Mouse (Mus musculus): ENCODE data around the gene Tada3. TPM values are rescaled to one million over a fixed set of nuclear protein-coding genes. Genes with fewer than 3 reads are reported as not detected.

Tada3 gene
- polyA plus RNA-seq, 1 experiment from 2014 or later = 44.4 TPM

DNA sequence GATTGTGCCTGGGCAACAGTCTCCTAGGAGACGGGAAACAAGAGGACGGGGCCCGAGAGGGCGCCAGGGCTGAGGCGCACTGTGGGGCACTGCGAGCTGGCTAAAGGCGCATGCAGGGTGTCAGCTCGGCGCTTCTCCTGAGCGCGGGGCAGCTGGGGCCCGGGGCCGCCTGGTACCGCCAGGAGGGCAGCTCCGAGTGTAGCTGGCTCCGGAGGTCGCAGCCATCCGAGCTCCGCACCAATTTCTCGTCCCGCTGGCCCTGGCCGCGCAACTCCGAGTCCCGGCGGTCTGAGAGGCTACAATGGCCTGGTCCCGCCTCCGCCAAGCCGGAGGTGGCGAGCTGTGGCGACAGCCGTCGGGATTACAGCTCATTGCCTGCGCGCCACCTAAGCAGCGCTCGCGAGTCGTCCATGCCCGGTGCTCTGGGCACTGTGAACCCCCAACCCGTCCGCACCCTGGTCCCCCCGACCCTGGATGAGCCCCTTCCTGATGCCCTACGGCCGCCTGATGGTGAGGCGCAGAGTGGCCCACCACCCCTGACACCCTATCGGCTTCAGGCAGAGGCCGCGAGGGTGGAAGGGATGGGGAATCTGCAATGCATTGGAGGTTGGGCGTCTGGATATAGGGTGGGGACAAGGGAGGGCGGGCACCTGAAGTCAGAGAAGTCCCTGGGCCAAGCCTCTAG is 14.8 kb upstream of the Tada3 start:
- Histone ChIP-seq H3K27me3 (replicated peaks; ENCODE audit: control insufficient read depth, insufficient read depth, low read length) (no peaks in the 10 kb centered on the region), H3K4me2 (ENCODE audit: low read depth, low read length) (peak overlapping the region; percentile 84), H3K4me1 (ENCODE audit: control insufficient read depth, insufficient read depth, low read length) (peaks cover 26% of the 10 kb centered on the region), H3K9ac (ENCODE audit: low read depth, low read length) (peak overlapping the region; percentile 62), H3K27ac (ENCODE audit: low read length) (no peak overlapping the region), H3K9me3 (ENCODE audit: control insufficient read depth, low read length) (no peaks in the 10 kb centered on the region), H3K4me3 (ENCODE audit: low read length) (peak overlapping the region; percentile 46), H3K36me3 (ENCODE audit: control insufficient read depth, insufficient read depth, low read length) (peaks cover 12% of the 10 kb centered on the region; the same call in 1 of the 2 replicates)
- 2% methylated on average over 51 of the region's 51 CpGs for WGBS
- peak; percentile 79 for ATAC-seq

GRCm38 (mm10) chr6:113392015-113392386 is 14.3 kb upstream of the Tada3 start:
- no peak overlapping the region for H3K27ac ChIP-seq (ENCODE audit: low read length)
- peak overlapping the region; percentile 46 for H3K4me3 ChIP-seq (ENCODE audit: low read length)
- ATAC-seq = no peak
- H3K4me2 ChIP-seq (ENCODE audit: low read depth, low read length) = peak overlapping the region; percentile 84
- H3K27me3 ChIP-seq (replicated peaks; ENCODE audit: control insufficient read depth, insufficient read depth, low read length) = no peaks in the 10 kb centered on the region
- no peaks in the 10 kb centered on the region for H3K9me3 ChIP-seq (ENCODE audit: control insufficient read depth, low read length)
- H3K9ac ChIP-seq (ENCODE audit: low read depth, low read length) = peak overlapping the region; percentile 62
- H3K4me1 ChIP-seq (ENCODE audit: control insufficient read depth, insufficient read depth, low read length) = peaks cover 26% of the 10 kb centered on the region
- peaks cover 16% of the 10 kb centered on the region; the same call in 1 of the 2 replicates for H3K36me3 ChIP-seq (ENCODE audit: control insufficient read depth, insufficient read depth, low read length)
- 30% methylated on average over 10 of the region's 10 CpGs for WGBS

DNA sequence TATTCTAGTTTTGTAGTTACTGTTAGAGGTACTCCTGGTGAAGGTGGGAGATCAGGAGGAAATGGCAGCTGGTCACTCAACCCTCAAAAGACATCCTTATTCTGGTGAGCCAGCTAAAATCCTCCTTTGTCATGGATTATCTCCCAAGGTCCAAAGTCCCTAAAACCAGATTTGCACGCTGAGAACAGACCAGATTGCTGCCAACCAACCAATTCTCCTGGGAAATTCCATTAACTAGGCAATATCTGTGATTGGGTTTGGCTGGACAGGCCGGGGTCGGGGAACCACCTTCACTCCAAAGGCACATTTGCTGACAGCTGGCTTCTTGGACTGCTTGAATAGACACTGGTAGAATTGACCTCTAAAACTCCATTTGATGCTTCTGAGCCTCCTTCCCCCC is 13.0 kb upstream of the Tada3 start:
- H3K9ac ChIP-seq (ENCODE audit: low read depth, low read length) = no peak overlapping the region
- no peak overlapping the region for H3K27ac ChIP-seq (ENCODE audit: low read length)
- WGBS = 77% methylated on average over 3 of the region's 3 CpGs
- no peak for ATAC-seq
- no peaks in the 10 kb centered on the region for H3K9me3 ChIP-seq (ENCODE audit: control insufficient read depth, low read length)
- H3K27me3 ChIP-seq (replicated peaks; ENCODE audit: control insufficient read depth, insufficient read depth, low read length) = no peaks in the 10 kb centered on the region
- H3K4me1 ChIP-seq (ENCODE audit: control insufficient read depth, insufficient read depth, low read length) = peaks cover 26% of the 10 kb centered on the region
- H3K36me3 ChIP-seq (ENCODE audit: control insufficient read depth, insufficient read depth, low read length) = peaks cover 18% of the 10 kb centered on the region; the same call in 1 of the 2 replicates
- no peak overlapping the region for H3K4me2 ChIP-seq (ENCODE audit: low read depth, low read length)
- no peak overlapping the region for H3K4me3 ChIP-seq (ENCODE audit: low read length)

DNA sequence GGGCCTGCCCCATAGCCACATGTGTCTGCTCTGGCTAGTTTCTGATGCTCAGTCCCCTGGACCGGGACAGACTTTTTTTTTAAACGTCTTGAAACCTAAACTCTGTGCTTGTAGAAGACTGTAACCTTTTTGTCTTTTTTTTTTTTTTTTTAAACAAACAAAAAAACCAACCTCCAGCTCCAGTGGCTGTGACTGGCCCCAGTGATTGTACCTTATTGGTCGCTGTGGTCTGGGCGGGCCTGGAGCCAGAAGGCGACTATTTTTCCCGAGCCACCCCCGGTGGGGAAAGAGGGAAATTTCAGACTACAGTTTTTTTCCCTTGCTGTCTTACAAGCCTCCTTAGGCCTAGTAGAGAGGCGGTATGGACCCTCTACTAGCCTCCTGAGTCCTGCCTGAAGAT is 11.3 kb upstream of the Tada3 start, which contains the start of gene Ttll3:
Gene Ttll3, plus strand, starts transcription at position 301 of the 400 bp plus-strand sequence.
- Histone ChIP-seq H3K9ac (ENCODE audit: low read depth, low read length) (no peak within 1 kb of the TSS), H3K4me2 (ENCODE audit: low read depth, low read length) (no peak within 1 kb of the TSS), H3K36me3 (ENCODE audit: control insufficient read depth, insufficient read depth, low read length) (peaks cover 27% of the 10 kb centered on the region), H3K9me3 (ENCODE audit: control insufficient read depth, low read length) (no peaks in the 10 kb centered on the region), H3K4me1 (ENCODE audit: control insufficient read depth, insufficient read depth, low read length) (peaks cover 26% of the 10 kb centered on the region), H3K4me3 (ENCODE audit: low read length) (no peak within 1 kb of the TSS), H3K27ac (ENCODE audit: low read length) (no peak within 1 kb of the TSS), H3K27me3 (replicated peaks; ENCODE audit: control insufficient read depth, insufficient read depth, low read length) (no peaks in the 10 kb centered on the region)
- no peak for ATAC-seq
- WGBS = 63% methylated on average over 8 of the region's 8 CpGs

- Histone ChIP-seq H3K9ac (ENCODE audit: low read depth, low read length) (no peak overlapping the region), H3K9me3 (ENCODE audit: control insufficient read depth, low read length) (no peaks in the 10 kb centered on the region), H3K4me3 (ENCODE audit: low read length) (no peak overlapping the region), H3K4me1 (ENCODE audit: control insufficient read depth, insufficient read depth, low read length) (peaks cover 8% of the 10 kb centered on the region; the same call in 1 of the 2 replicates), H3K27ac (ENCODE audit: low read length) (peak overlapping the region; percentile 46; the same call in 1 of the 2 replicates), H3K4me2 (ENCODE audit: low read depth, low read length) (no peak overlapping the region), H3K27me3 (replicated peaks; ENCODE audit: control insufficient read depth, insufficient read depth, low read length) (no peaks in the 10 kb centered on the region), H3K36me3 (ENCODE audit: control insufficient read depth, insufficient read depth, low read length) (peaks cover 36% of the 10 kb centered on the region)
- ATAC-seq = peak; percentile 18; the same call in 1 of the 2 replicates
- WGBS = 48% methylated on average over 3 of the region's 3 CpGs
Observed at GRCm38 (mm10) chr6:113386025-113386424, 8.3 kb upstream of the Tada3 start.

GRCm38 (mm10) chr6:113385160-113385714 is 7.6 kb upstream of the Tada3 start:
- Histone ChIP-seq H3K9ac (ENCODE audit: low read depth, low read length) (no peak overlapping the region), H3K4me3 (ENCODE audit: low read length) (no peak overlapping the region), H3K9me3 (ENCODE audit: control insufficient read depth, low read length) (no peaks in the 10 kb centered on the region), H3K4me2 (ENCODE audit: low read depth, low read length) (no peak overlapping the region), H3K4me1 (ENCODE audit: control insufficient read depth, insufficient read depth, low read length) (peaks cover 5% of the 10 kb centered on the region; the same call in 1 of the 2 replicates), H3K36me3 (ENCODE audit: control insufficient read depth, insufficient read depth, low read length) (peaks cover 40% of the 10 kb centered on the region), H3K27me3 (replicated peaks; ENCODE audit: control insufficient read depth, insufficient read depth, low read length) (no peaks in the 10 kb centered on the region), H3K27ac (ENCODE audit: low read length) (peak overlapping the region; percentile 46; the same call in 1 of the 2 replicates)
- 59% methylated on average over 11 of the region's 11 CpGs for WGBS
- no peak for ATAC-seq

DNA sequence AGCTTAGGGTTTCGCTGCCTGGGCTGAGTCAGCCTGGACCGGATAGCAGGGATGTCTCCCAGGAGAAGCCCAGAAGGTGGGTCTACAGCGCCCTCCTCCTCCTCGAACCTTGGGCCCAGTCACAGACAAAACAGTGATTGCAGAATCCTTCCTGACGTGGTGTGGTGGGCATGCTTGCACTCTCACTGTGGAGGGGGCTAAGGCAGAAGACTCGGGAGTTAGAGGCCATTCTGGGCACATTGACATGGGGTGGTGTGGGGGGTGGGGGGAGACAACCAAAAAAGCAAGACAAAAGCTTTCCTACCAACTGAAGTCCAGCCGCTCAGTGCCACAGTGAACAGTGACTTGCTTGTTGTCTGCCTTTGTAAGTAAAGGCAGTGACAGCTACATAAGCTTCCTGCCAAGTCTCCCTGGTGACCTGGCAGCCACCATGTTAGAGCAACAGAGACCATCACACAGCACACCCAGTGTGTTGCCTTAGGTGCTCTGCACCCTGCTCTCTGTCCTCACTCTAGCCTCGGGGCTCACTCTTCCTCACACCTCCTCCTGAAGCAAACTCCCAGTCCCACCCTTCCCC is 6.8 kb upstream of the Tada3 start:
- Histone ChIP-seq H3K4me1 (ENCODE audit: control insufficient read depth, insufficient read depth, low read length) (peaks cover 6% of the 10 kb centered on the region), H3K4me3 (ENCODE audit: low read length) (no peak overlapping the region)

GRCm38 (mm10) chr6:113380480-113380879 is 2.8 kb upstream of the Tada3 start:
- Histone ChIP-seq H3K9ac (ENCODE audit: low read depth, low read length) (no peak overlapping the region), H3K27me3 (replicated peaks; ENCODE audit: control insufficient read depth, insufficient read depth, low read length) (no peaks in the 10 kb centered on the region), H3K27ac (ENCODE audit: low read length) (no peak overlapping the region), H3K36me3 (ENCODE audit: control insufficient read depth, insufficient read depth, low read length) (peaks cover 23% of the 10 kb centered on the region), H3K4me1 (ENCODE audit: control insufficient read depth, insufficient read depth, low read length) (peaks cover 16% of the 10 kb centered on the region), H3K9me3 (ENCODE audit: control insufficient read depth, low read length) (no peaks in the 10 kb centered on the region), H3K4me2 (ENCODE audit: low read depth, low read length) (no peak overlapping the region), H3K4me3 (ENCODE audit: low read length) (no peak overlapping the region)
- WGBS = 91% methylated on average over 11 of the region's 11 CpGs
- no peak for ATAC-seq

More for the DNA sequence above, 6.8 kb upstream of the Tada3 start:
- H3K4me2 ChIP-seq (ENCODE audit: low read depth, low read length) = no peak overlapping the region
- no peak for ATAC-seq
- peaks cover 40% of the 10 kb centered on the region for H3K36me3 ChIP-seq (ENCODE audit: control insufficient read depth, insufficient read depth, low read length)
- H3K27me3 ChIP-seq (replicated peaks; ENCODE audit: control insufficient read depth, insufficient read depth, low read length) = no peaks in the 10 kb centered on the region
- no peaks in the 10 kb centered on the region for H3K9me3 ChIP-seq (ENCODE audit: control insufficient read depth, low read length)
- 91% methylated on average over 8 of the region's 8 CpGs for WGBS
- H3K27ac ChIP-seq (ENCODE audit: low read length) = no peak overlapping the region
- H3K9ac ChIP-seq (ENCODE audit: low read depth, low read length) = no peak overlapping the region

DNA sequence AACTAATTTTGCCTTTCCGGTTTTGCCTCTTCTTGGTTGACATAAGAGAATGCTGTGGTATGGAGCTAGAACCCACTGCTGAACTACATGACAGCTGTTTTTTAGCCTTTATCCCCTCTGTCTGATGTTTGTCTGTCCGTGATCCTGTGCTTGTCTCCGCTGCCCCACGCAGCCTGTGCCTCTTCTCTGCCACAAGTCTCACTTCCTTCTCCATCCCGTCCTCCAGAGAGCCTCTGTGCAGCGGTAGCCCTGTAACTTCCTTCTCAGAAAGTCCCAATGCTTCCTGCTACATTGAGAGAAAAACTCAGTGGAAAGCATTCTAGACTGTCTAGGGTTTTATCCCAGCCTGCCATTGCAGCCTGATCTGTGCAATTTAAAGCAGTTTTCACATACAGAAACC is 1.6 kb upstream of the Tada3 start:
- peaks cover 15% of the 10 kb centered on the region for H3K36me3 ChIP-seq (ENCODE audit: control insufficient read depth, insufficient read depth, low read length)
- H3K4me2 ChIP-seq (ENCODE audit: low read depth, low read length) = peak overlapping the region; percentile 81
- WGBS = 71% methylated on average over 6 of the region's 6 CpGs
- peak overlapping the region; percentile 96 for H3K4me3 ChIP-seq (ENCODE audit: low read length)
- H3K9ac ChIP-seq (ENCODE audit: low read depth, low read length) = peak overlapping the region; percentile 97
- ATAC-seq = no peak
- H3K27me3 ChIP-seq (replicated peaks; ENCODE audit: control insufficient read depth, insufficient read depth, low read length) = no peaks in the 10 kb centered on the region
- H3K27ac ChIP-seq (ENCODE audit: low read length) = peak overlapping the region; percentile 25; the same call in 1 of the 2 replicates
- H3K4me1 ChIP-seq (ENCODE audit: control insufficient read depth, insufficient read depth, low read length) = peaks cover 16% of the 10 kb centered on the region
- H3K9me3 ChIP-seq (ENCODE audit: control insufficient read depth, low read length) = no peaks in the 10 kb centered on the region
